Mouse (Mus musculus): Measurements from ENCODE around the gene Emx2.

The Emx2 gene

DNA sequence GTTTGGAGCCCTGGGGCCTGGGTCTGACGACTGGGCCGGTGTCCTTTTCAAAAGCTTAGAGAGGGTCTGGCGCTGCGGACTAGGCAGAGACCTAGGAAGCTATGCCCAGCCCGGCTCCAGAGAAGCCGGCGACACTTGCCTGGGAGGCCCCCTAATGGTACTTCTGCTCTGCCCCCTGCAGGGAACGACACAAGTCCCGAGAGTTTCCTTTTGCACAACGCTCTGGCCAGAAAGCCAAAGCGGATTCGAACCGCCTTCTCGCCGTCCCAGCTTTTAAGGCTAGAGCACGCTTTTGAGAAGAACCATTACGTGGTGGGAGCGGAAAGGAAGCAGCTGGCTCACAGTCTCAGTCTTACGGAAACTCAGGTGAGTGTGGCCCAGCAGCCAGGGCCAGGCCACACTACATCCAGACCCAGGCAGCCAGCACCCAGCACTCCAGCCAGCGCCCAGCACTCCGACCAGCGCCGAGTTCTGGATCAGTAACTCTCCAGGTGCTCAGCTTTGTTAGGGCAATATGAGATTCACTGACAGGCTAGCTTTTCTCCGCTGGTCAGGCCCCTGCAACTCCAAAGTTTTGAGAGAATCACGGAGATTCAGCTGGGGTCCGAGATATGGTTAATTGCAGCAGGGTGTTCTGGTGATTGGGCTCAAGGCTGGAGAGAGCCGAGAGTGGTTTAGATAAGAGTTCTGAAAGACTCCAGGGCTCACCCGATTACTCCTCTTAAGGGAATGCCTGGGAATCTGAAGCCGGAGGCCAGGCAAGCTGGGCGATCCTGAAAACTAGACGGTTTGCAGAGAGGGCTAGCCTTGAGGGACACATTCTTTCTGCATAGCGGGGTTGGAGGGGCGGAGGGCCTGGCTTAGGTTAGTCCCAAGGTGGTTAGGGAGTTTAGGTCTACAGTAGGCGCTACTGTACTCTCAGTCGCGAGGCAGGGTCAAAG lies 3.6 kb downstream of the Emx2 start:
- no peak for DNase-seq (ENCODE audit: low read depth, low spot score)

DNA sequence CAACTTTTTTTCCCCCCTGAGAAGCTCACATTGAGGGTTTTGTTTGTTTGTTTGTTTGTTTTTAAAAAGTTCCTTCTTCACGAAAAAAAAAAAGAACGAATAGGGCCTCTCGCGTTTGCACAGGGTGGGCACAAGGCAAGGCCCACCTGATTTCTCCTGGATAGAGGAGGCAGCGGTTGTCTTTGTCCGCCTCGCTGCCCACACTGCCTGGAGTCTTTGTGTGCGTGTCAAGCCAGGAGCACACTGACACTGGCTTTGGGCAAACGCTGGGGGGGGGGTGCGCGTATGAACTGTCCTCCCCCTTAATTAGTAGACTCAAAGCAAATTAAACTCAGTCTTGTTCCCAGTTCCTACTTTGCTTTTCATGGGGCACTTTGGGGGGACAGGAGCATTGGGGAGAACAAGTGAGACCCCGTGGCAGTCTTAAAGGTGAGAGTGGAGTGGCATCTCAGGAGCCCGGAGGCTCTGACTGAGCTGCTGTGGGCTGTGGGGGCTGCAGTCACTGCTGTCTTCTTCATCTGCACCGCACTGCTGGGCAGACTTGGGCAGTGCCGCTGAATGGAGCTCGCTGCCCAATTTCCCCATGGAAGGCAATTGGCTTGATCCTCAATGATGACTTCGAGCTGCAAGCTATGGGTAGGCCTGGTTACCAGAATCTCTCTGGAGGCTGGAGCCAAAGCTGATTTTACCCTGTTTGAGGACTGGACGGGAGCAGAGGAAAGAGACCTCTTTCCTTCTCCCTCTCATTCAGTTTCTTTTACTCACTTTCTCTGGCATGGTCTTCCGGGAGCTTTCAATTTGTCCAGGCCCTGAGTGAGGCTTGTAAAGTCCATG lies 4.5 kb downstream of the Emx2 start:
- DNase-seq (ENCODE audit: low read depth, low spot score), result no peak

DNA sequence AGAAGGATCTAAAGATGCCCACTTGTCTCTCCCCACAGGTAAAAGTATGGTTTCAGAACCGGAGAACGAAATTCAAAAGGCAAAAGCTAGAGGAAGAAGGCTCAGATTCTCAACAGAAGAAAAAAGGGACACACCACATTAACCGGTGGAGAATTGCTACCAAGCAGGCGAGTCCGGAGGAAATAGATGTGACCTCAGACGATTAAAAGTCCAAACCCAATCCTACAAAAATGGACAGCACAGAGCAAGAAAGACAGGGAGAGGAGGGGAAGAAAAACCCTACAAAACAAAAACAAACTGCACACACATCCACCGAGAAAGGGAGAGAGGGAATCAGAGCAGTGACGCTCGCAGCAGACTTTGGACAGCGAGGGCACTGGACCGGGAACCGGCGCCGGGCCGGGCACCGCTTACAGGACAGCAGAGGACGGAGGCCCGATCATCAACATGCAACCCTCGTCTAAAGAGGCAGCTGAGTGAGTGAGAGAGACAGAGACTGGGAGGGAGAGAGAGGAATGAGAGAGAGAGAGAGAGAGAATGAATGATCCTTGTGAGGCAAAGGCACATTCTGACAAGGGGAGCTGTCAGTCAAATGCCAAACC lies 5.8 kb downstream of the Emx2 start:
- no peak for DNase-seq (ENCODE audit: low read depth, low spot score)

DNA sequence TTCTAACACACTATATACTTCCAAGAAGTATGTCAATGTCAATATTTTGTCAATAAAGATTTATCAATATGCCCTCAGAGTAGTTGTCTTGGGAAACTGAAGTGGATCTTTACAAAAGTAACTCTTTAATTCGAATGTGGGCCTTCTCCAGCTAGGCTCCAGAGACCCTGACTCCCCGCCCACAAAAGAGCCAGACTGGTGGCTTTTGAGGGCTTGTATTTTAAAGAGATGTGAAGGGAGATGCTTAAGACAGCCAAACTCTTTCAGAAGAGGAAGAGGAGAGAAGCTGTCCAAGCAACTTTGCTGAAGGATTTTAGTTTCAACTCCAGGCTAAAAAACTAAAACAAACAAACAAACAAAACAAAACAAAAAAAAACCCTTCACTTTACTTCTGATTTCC lies 7.1 kb downstream of the Emx2 start:
- DNase-seq (ENCODE audit: low read depth, low spot score), result no peak

GRCm38 (mm10) chr19:59465751-59466410 lies 7.7 kb downstream of the Emx2 start:
- DNase-seq (ENCODE audit: low read depth, low spot score), result no peak

DNA sequence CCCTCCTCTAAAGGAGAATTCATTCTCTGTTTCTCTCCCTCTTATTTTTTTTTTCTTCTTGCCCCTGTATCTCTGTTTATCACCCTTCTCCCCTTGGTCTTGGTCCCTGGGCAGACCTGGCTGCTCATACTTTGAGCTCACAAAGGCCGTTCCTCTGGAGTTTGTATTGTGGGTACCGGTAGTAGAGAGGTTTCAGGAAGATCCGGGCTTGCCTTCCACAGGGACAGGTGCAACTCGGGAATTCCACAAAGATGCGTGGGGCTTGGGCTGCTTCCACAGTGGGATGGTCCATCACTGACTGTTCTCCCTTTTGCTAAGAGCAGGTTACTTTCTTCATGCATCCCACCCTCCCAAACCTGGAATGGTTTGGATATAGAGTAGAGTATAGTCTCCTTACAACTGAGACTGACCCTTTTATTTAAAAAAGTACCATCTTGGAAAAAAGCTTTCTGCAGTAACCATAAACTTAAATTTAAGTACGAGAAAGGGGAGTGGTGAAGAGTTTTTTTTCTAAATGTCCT lies 8.3 kb downstream of the Emx2 start:
- DNase-seq (ENCODE audit: low read depth, low spot score), result no peak

DNA sequence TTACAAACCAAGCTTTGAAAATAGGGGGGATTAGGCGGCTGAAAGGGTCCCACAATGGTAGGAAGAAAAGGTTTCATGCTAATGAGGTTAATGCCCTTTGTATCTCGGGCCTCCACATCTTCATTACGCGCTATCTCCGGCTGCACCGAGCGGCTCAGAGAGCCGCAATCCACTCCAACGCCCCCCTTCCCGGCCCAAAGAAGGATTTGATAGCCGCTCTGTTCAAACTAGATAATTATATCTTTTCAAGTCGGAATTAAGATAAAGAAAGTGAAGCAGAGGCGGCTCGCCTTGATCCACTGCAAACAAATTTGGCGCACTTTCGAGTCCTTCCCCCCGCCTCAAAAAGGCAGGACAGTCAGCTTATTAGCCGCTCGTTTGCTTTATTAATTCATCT lies 8.8 kb downstream of the Emx2 start:
- no peak for DNase-seq (ENCODE audit: low read depth, low spot score)

DNA sequence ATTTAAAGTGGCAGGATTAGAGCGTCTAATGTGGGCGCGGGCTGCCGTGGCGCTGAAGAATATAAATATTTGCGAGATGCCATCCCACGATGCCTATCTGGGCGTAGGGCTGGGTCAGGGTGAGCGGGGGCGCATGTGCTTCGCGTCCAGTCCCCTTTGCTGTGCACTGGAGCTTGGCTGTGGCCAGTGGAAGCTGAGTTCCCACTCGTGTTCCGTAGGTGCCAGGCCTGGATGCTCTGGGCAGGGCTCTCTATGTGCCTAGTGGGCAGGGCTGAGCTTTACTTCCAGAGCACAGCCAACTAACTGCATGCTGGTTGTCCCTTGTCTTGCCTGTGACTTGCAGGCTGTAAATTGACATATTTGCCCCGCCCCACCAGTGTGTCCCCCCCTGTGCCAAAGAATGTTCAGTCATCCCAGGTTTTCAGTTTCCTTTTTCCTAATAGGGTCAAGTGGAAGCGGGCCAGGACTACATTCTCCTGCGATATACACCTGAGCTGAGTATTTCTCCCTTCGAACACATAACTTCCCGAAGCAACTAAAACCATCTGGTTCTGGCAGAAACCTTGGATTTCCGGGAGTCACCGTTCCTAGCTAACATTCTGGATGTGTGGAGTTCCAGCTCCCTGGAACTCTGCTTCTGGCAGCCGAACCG lies 9.4 kb downstream of the Emx2 start:
- DNase-seq (ENCODE audit: low read depth, low spot score), result no peak

DNA sequence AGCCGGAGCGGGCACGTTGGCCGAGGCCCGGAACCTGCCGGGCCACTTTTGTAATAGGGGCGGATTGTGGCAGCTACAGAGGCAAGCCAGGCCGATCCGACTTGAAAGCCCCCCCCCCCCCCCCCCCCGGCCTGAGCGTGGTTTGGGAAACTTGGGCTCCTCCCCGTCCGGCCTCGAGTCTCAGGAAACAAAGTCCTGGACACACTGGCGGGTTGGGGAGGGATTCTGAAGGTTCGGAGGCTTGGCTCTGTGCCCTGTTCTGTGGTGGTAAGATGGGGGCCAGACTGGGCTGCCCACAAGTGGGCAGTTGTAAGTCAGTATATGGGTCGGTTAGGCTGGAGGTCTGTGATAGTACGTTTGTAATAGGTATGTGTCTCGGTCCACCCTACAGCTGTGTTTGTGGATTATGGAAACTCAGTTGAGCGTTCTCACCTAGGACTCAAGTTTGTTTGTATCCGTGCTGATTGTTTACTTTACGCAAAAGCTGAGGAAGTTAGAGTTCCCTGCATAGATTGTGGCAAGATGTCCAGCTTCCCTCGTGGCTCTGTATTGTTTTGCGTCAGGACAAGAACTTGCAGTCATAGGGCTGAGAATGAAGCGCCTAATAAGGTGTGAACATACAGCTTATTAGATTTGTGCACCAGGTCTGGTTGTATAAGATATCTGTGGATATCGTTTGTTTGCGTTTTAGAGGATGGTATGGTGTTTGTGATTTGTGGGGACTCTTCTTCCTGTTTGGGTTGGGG lies 10.1 kb downstream of the Emx2 start:
- no peak for DNase-seq (ENCODE audit: low read depth, low spot score)

DNA sequence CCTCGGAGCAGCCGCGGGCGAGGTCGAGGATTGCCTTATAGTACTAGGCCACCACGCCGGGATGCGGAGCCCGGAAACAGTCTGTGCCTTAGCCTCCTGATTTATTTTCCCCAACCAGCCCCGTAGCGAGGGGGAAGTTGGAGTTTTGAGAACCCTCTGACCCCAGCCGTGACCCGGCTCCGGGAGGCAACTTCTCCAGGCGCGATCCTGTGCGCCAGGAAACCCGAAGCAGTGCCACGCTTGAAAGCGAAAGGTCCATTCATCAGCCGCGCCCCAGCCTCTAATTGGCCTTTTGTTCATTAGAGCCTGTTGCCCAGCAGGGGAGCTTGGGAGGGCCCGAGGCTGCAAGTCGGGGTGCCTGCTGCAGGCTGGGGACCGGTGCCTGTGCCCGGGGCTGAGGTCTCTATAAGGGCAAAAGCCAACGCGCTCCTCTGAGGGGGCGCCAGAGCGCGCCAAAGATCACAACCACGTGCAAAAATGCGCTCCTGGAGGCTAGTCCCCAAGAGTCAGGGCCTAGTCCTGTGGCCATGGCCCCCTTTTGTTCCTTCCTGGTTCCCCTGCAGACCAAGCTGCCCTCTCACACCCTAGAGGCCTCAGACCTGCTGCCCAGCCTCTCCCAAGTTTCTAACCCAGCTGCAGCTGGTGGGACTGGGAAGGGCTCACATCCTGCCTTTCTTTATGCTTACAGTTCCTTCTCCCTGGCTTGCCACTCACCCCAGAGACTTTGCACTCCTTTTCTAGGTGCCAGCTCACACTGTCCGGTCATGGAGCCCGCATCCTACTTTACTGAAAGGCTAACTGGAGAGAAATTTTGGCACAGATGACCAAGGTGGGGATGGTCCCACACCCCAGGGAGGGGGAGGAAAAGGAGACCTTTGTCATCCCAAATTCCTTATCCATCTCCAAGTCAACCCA lies 11.1 kb downstream of the Emx2 start:
- DNase-seq (ENCODE audit: low read depth, low spot score), result no peak

DNA sequence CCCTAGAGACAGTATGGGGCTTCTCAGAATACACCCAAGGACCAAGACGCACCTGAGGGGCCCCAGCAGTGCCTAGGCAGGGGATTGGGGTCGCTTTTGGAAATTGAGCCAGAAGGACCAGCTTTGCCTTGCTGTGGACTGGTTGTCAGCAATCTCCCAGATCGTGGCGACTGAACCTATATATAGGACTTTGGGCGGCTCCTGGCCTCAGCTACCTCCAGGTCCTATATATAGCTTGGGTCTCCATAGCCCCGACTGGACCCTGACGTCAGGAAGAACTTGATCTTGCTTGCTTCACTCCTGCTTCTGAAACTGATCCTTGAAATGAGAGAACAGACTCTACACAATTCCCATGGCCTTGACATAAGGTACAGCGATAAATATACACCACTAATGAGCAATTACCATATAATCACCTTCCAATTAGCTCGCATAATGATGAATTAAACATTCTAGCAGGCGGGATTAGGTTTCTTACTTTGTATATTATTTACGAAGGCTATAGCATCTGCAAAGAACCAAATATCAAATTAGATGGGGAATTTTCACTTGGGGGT lies 12.0 kb downstream of the Emx2 start:
- no peak for DNase-seq (ENCODE audit: low read depth, low spot score)

DNA sequence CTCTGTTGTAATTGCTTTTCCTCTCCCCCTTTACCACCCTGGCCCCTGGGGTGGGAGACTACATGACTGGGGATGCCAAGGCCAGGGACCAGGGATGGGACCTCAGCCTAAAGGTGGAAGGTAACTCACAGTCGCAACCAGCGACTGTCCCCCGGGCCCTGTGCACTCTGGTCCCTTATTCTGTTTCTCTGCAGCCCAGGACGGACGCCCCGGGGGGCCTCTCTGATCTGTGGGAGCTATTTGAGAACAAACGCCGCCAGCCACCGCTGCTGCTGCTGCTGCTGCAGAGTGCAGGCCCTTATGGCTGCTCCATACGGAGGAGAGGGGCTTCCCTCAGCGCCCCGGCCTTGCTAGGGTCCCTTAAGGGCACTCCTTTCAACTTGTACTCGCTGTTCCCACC lies 12.7 kb downstream of the Emx2 start:
- no peak for DNase-seq (ENCODE audit: low read depth, low spot score)

DNA sequence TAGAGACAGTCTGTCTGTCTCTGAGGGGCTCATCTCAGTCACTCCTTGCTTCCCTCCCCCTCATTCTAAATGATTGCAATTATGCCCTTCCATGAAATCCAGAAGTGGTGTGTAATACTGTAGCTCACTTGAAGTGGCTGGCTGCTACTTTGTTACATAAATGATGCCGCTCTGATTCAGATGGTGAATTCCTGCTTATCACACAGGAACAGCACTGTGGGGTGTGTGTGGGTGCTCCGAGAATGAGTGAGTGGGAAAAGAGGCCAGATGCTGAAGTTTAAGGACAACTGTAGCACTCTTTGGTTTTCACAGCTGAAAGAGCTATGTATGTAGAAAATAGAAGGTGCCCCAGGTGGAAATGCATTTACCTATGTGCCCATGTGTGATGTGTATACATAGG lies 14.7 kb downstream of the Emx2 start:
- no peak for DNase-seq (ENCODE audit: low read depth, low spot score)

DNA sequence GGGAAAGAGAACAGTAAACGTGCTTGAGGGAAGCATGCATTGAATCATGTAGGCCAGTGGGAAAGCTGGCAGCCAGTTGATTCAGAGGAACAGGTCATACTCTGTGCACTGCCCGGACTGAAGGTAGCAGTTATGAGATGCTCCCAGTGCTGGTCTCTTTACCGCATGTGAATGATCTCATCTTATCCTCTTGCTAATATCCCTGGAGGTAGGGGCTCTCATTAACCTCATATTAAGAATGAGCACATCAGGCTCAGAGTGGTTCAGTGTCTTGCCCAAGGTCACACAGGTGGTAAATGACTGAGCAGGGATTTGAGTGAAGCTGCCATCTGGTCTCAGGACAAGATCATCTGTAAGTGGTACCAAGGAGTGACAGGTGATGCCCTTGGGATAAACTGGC lies 21.7 kb downstream of the Emx2 start:
- DNase-seq (ENCODE audit: low read depth, low spot score), result no peak

GRCm38 (mm10) chr19:59480563-59480962 lies 22.4 kb downstream of the Emx2 start:
- DNase-seq (ENCODE audit: low read depth, low spot score), result no peak

GRCm38 (mm10) chr19:59492258-59492657 lies 34.1 kb downstream of the Emx2 start:
- no peak for DNase-seq (ENCODE audit: low read depth, low spot score)

GRCm38 (mm10) chr19:59496832-59497231 lies 38.7 kb downstream of the Emx2 start:
- DNase-seq (ENCODE audit: low read depth, low spot score), result no peak

GRCm38 (mm10) chr19:59508896-59509295 lies 50.7 kb downstream of the Emx2 start:
- DNase-seq (ENCODE audit: low read depth, low spot score), result no peak

DNA sequence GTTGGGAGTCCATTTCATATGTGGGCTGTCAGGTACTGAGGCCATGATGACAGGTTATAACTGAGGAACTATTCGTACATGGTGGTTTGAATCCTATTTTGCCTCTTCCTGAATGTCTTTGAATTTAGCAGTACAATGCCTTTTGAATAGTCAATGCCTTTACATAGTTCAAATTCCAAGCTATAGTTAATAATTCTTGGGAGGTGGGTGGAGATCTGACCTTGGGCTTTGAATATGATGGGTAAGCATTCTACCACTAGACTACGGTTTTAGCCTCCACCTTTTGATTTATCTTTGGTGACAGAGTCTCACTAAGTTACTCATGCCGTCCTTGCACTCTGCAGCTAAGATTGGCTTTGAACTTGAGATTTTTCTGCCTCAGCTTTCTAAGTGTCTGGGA lies 55.0 kb downstream of the Emx2 start:
- DNase-seq (ENCODE audit: low read depth, low spot score), result no peak
